Mouse (Mus musculus) hindbrain, embryonic 16.5 days (tissue): ENCODE results near the gene Inip. TPM values are rescaled to one million over a fixed set of nuclear protein-coding genes. Genes with fewer than 3 reads are reported as not detected.

ENCODE experiments used
- ATAC-seq: fragments of 200-750 bp; cut with Nextera tagmentation; 2 replicates; pipeline ENCODE4 v1.8.0; 2017; ENCODE audit warnings: moderate TSS enrichment, moderate library complexity
- H3K27ac ChIP-seq: fragments of 300-500 bp; sonication (generic); 2 replicates; pipeline ENCODE4 v1.5.1; 2014; ENCODE audit warnings: low read depth, mild to moderate bottlenecking, control low read depth, low read length, moderate library complexity
- H3K27me3 ChIP-seq: fragments of 300-500 bp; sonication (generic); replicated peaks from 2 replicates; pipeline ENCODE4 v1.6.1; 2014; ENCODE audit warnings: low read length; ENCODE audit not compliant: control insufficient read depth, insufficient read depth
- H3K36me3 ChIP-seq: fragments of 300-500 bp; sonication (generic); 2 replicates; pipeline ENCODE4 v1.6.1; 2014; ENCODE audit warnings: mild to moderate bottlenecking, low read length, moderate library complexity, mixed read lengths; ENCODE audit not compliant: control insufficient read depth, insufficient read depth
- H3K4me1 ChIP-seq: fragments of 300-500 bp; sonication (generic); 2 replicates; pipeline ENCODE4 v1.6.1; 2014; ENCODE audit warnings: low read depth, low read length; ENCODE audit not compliant: control insufficient read depth, insufficient read depth
- H3K4me2 ChIP-seq: fragments of 300-500 bp; sonication (generic); 2 replicates; pipeline ENCODE4 v1.6.1; 2014; ENCODE audit warnings: mild to moderate bottlenecking, low read length, control low read depth, moderate library complexity
- H3K4me3 ChIP-seq: fragments of 300-500 bp; sonication (generic); 2 replicates; pipeline ENCODE4 v1.5.1; 2014; ENCODE audit warnings: mild to moderate bottlenecking, low read length, control low read depth, moderate library complexity
- H3K9ac ChIP-seq: fragments of 300-500 bp; sonication (generic); 2 replicates; pipeline ENCODE4 v1.6.1; 2014; ENCODE audit warnings: low read depth, mild to moderate bottlenecking, control low read depth, low read length, moderate library complexity
- H3K9me3 ChIP-seq: fragments of 300-500 bp; sonication (generic); 2 replicates; pipeline ENCODE4 v1.6.1; 2014; ENCODE audit warnings: mild to moderate bottlenecking, low read length, moderate library complexity; ENCODE audit not compliant: control insufficient read depth
- WGBS: fragments of 180-500 bp; shearing (Covaris S2); extraction: QIAGEN DNeasy Blood & Tissue Kit; methylation state at CpG from one replicate; pipeline ENCODE4 v1.1.7; 2014; 5-methylcytosine and 5-hydroxymethylcytosine counted together
- polyA plus RNA-seq: library from polyadenylated mRNA; unstranded; fragments of >200 nt; fragmentation: Nextera tagmentation; extraction: Ambion mirVana; gene quantifications from 2 replicates; pipeline ENCODE4 v1.2.1, GENCODE M21; 2015

The Inip gene
- polyA plus RNA-seq, 1 experiment from 2014 or later: 46.7 TPM

DNA sequence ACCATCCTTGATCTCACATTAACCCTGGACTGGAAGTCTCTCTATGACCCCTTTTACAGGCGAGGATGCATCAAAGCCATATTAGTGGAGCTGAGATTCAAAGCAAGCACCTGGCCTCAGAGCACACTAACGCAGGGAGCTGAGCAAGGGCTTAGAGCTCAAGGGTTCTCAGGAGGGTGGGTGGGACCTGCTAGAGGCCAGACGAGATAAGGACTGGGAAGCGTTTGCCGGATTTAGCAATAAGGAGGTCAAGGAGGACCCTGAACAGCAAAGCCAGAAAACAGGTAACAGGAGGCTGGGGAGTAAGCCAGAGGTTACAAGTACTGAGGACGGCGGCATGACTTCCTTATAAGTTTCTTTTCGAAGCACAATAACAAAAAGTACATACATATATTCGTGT is 15.1 kb upstream of the Inip start:
- ATAC-seq: no peak
- 85% methylated on average over 9 of the region's 9 CpGs for WGBS

GRCm38 (mm10) chr4:59816016-59816415 is 14.6 kb upstream of the Inip start:
- WGBS: 59% methylated on average over 4 of the region's 5 CpGs
- no peak overlapping the region for H3K4me3 ChIP-seq
- no peaks in the 10 kb centered on the region for H3K27me3 ChIP-seq
- H3K4me2 ChIP-seq: no peak overlapping the region
- no peak overlapping the region for H3K27ac ChIP-seq
- no peaks in the 10 kb centered on the region for H3K9me3 ChIP-seq
- ATAC-seq: no peak
- H3K36me3 ChIP-seq: no peaks in the 10 kb centered on the region
- no peak overlapping the region for H3K9ac ChIP-seq
- H3K4me1 ChIP-seq: peaks cover 14% of the 10 kb centered on the region

More for the DNA sequence above, 15.1 kb upstream of the Inip start:
- Histone ChIP-seq H3K4me3 (no peak overlapping the region), H3K27ac (no peak overlapping the region), H3K4me2 (no peak overlapping the region), H3K4me1 (peaks cover 14% of the 10 kb centered on the region), H3K27me3 (no peaks in the 10 kb centered on the region), H3K36me3 (no peaks in the 10 kb centered on the region), H3K9ac (no peak overlapping the region), H3K9me3 (no peaks in the 10 kb centered on the region)

DNA sequence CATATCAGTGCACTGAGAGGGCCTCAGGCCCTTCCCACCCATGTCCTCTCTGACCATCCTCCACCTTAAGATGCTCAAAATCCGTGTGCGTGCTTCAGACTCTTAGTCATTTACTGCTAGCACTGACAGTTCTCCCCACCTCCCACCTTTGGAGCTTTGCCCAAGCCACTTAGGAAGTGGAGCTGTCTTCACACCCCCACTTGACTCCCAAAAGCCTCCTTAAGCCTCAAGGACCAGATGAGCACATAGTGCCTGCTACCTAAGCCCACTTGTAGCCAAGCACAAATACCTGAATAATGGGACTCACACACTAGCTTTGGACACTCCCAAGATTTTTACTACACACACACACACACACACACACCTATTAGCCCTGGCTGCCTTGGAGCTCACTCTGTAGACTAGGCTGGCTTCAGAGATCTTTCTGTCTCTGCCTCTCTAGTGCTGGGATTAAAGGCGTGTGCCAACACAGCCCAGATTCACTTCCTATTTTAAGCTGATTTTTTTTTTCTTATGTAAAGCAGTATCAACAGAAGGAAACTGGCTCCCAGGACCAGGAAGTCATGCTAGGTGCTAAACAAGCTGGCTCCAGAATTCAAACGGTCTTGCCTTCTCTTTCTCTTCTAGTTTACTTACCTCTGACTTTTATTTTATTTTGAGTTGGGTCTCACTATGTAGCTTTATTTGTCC is 13.9 kb upstream of the Inip start:
- Histone ChIP-seq H3K36me3 (no peaks in the 10 kb centered on the region), H3K4me1 (peaks cover 14% of the 10 kb centered on the region), H3K4me2 (no peak overlapping the region), H3K4me3 (no peak overlapping the region), H3K27ac (no peak overlapping the region), H3K9ac (no peak overlapping the region), H3K9me3 (no peaks in the 10 kb centered on the region), H3K27me3 (no peaks in the 10 kb centered on the region)
- WGBS: 82% methylated on average over 4 of the region's 4 CpGs
- ATAC-seq: no peak

- Histone ChIP-seq H3K9me3 (no peaks in the 10 kb centered on the region), H3K36me3 (no peaks in the 10 kb centered on the region), H3K4me2 (no peak overlapping the region), H3K4me3 (no peak overlapping the region), H3K4me1 (peaks cover 7% of the 10 kb centered on the region), H3K27me3 (no peaks in the 10 kb centered on the region), H3K27ac (no peak overlapping the region), H3K9ac (no peak overlapping the region)
- ATAC-seq: no peak
- 79% methylated on average over 7 of the region's 7 CpGs for WGBS
Measured at GRCm38 (mm10) chr4:59814094-59814493, 12.7 kb upstream of the Inip start.

- no peak overlapping the region for H3K9ac ChIP-seq
- peaks cover 19% of the 10 kb centered on the region for H3K4me1 ChIP-seq
Measured at GRCm38 (mm10) chr4:59808396-59808795, 7.0 kb upstream of the Inip start.

DNA sequence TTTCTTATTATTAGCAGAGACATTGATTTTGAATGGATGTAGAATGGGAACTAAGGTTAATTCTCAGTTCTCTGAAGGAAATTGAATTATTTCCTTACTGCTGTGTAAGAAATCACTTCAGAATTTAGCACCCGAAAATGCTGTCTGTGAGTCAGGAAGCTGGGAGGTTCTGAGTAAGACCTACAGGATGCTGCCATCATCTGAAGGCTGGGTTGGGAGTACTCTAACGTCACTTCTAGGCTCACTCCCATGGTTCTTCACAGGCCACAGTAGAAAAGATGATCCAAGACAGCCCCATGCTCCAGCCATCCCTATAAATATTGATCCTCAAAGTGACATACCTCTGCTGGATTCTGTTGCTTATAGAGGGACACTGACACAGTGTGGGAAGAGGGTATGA is 6.1 kb upstream of the Inip start:
- Histone ChIP-seq H3K9ac (no peak overlapping the region), H3K27me3 (no peaks in the 10 kb centered on the region), H3K4me1 (peaks cover 19% of the 10 kb centered on the region), H3K36me3 (no peaks in the 10 kb centered on the region), H3K4me2 (peak overlapping the region; percentile 87), H3K4me3 (peak overlapping the region; percentile 98; the same call in 1 of the 2 replicates), H3K27ac (no peak overlapping the region), H3K9me3 (no peaks in the 10 kb centered on the region)
- no peak for ATAC-seq
- whole genome bisulfite sequencing: 60% methylated on average over 2 of the region's 2 CpGs

More at GRCm38 (mm10) chr4:59808396-59808795, 7.0 kb upstream of the Inip start:
- Histone ChIP-seq H3K36me3 (no peaks in the 10 kb centered on the region), H3K4me2 (no peak overlapping the region), H3K27me3 (no peaks in the 10 kb centered on the region), H3K27ac (no peak overlapping the region), H3K4me3 (no peak overlapping the region), H3K9me3 (no peaks in the 10 kb centered on the region)
- 75% methylated on average over 5 of the region's 5 CpGs for WGBS
- no peak for ATAC-seq

- ATAC-seq: no peak
- Histone ChIP-seq H3K4me2 (peak overlapping the region; percentile 87), H3K9me3 (no peaks in the 10 kb centered on the region), H3K27me3 (no peaks in the 10 kb centered on the region), H3K4me1 (peaks cover 19% of the 10 kb centered on the region), H3K9ac (peak overlapping the region; percentile 93), H3K27ac (peak overlapping the region; percentile 84), H3K4me3 (peak overlapping the region; percentile 98), H3K36me3 (no peaks in the 10 kb centered on the region)
- WGBS: 2% methylated on average over 9 of the region's 9 CpGs
Measured at GRCm38 (mm10) chr4:59806879-59807195, 5.4 kb upstream of the Inip start.

DNA sequence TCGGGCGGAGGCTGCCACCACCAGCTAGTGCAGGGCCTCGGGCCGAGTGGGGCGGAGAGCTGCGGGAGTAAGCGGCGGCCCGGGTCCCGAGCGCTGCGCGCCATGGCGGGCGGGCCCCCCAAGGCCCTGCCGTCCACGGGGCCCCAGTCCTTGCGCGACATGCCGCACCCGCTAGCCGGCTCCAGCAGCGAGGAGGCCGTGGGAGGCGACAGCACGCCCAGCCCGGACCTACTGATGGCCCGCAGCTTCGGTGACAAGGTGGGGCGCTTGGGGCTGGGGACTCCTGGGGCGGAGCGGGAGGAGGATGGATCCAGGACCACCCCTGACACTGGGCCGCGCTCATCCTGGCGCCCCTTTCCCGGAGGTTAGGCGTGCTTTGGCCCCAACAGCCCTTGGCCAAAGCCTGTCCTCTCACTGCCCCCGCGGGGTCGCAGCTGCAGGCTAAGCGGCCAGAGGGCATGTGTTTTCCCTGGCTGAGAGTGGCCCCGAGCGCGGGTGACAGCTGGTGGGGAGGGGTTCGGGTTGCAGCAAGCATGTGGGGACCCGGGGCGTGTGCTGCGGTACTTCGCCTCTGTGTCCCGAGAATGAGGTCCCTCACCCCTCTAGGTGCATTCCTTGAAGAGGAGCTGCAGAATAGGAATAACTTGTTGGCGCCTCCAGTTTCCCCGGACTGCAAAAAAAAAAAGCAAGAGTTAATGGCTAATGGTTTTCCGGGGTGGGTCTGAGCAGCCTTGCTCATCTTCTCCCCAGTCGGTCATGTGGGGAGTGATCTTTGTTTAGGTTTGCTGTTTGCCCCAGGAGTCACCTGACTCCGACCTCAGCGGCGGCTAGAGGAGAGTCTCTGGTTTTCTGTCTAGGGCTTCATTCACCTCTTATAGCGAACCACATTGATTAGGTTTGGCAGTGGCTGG is 4.8 kb upstream of the Inip start:
- H3K27me3 ChIP-seq: no peaks in the 10 kb centered on the region

More for the DNA sequence above, 4.8 kb upstream of the Inip start:
- peak overlapping the region; percentile 87 for H3K4me2 ChIP-seq
- peak overlapping the region; percentile 98 for H3K4me3 ChIP-seq
- H3K9ac ChIP-seq: peak overlapping the region; percentile 93
- WGBS: under 1% methylated on average over 50 of the region's 58 CpGs
- H3K9me3 ChIP-seq: no peaks in the 10 kb centered on the region
- H3K36me3 ChIP-seq: no peaks in the 10 kb centered on the region
- H3K27ac ChIP-seq: peak overlapping the region; percentile 84
- peak; percentile 61 for ATAC-seq
- H3K4me1 ChIP-seq: peaks cover 19% of the 10 kb centered on the region
